Comparison of ENCODE assay signal across 10 mouse cellular contexts in genomic region chr12:91878912-91879250, GRCm38 (mm10). TPM values are rescaled to one million over a fixed set of nuclear protein-coding genes. Genes with fewer than 3 reads are reported as not detected.
DNase-seq lines count a peak whose midpoint lies in the region; ATAC-seq lines count a peak whose summit lies in the region.
"Had no signal": no experiment of that assay in that cellular context is flagged by ENCODE, and none has a peak within 500 bp of the region (broad histone marks: within the 10 kb centered on the region; RNA-seq: fewer than 3 reads in every experiment).

No protein-coding gene starts in this region.

- H3K27me3 ChIP-seq in hindbrain, embryonic 15.5 days, result no peaks in the 10 kb centered on the region
- H3K27me3 ChIP-seq in midbrain, embryonic 12.5 days, result no peaks in the 10 kb centered on the region
- H3K27me3 ChIP-seq in forebrain, embryonic 11.5 days (ENCODE audit: control insufficient read depth, insufficient read depth, low read length), result no peaks in the 10 kb centered on the region

- peak overlapping the region; percentile 13; the same call in 1 of the 2 replicates for H3K4me2 ChIP-seq in hindbrain, embryonic 15.5 days
- H3K4me2 ChIP-seq in midbrain, embryonic 12.5 days (replicated peaks), result no peak overlapping the region
- no peak overlapping the region for H3K4me2 ChIP-seq in forebrain, embryonic 11.5 days (ENCODE audit: low read depth, low read length, severe bottlenecking)

- no peak overlapping the region for H3K9ac ChIP-seq in hindbrain, embryonic 15.5 days
- no peak overlapping the region for H3K9ac ChIP-seq in midbrain, embryonic 12.5 days (replicated peaks)
- no peak overlapping the region for H3K9ac ChIP-seq in forebrain, embryonic 11.5 days (ENCODE audit: low read length)

- no peak overlapping the region for H3K4me3 ChIP-seq in hindbrain, embryonic 15.5 days
- no peak overlapping the region for H3K4me3 ChIP-seq in midbrain, embryonic 12.5 days
- no peak overlapping the region for H3K4me3 ChIP-seq in forebrain, embryonic 11.5 days (ENCODE audit: low read depth, low read length)

- ATAC-seq in hindbrain, embryonic 15.5 days (ENCODE audit: low FRiP score, low read depth), result no peak
- no peak for ATAC-seq in midbrain, embryonic 12.5 days (ENCODE audit: low FRiP score, low read depth)
- no peak for ATAC-seq in forebrain, embryonic 11.5 days (replicated peaks; ENCODE audit: low FRiP score)

- no peaks in the 10 kb centered on the region for H3K36me3 ChIP-seq in hindbrain, embryonic 15.5 days
- H3K36me3 ChIP-seq in midbrain, embryonic 12.5 days, result no peaks in the 10 kb centered on the region
- H3K36me3 ChIP-seq in forebrain, embryonic 11.5 days (ENCODE audit: control insufficient read depth, insufficient read depth, low read length), result no peaks in the 10 kb centered on the region

- no peaks in the 10 kb centered on the region for H3K9me3 ChIP-seq in hindbrain, embryonic 15.5 days
- H3K9me3 ChIP-seq in midbrain, embryonic 12.5 days, result no peaks in the 10 kb centered on the region
- no peaks in the 10 kb centered on the region for H3K9me3 ChIP-seq in forebrain, embryonic 11.5 days (ENCODE audit: control insufficient read depth, low read length)

- H3K4me1 ChIP-seq in hindbrain, embryonic 15.5 days (replicated peaks), result peaks cover 12% of the 10 kb centered on the region
- peaks cover 14% of the 10 kb centered on the region; the same call in 1 of the 2 replicates for H3K4me1 ChIP-seq in midbrain, embryonic 12.5 days
- no peaks in the 10 kb centered on the region for H3K4me1 ChIP-seq in forebrain, embryonic 11.5 days (replicated peaks; ENCODE audit: control insufficient read depth, insufficient read depth, low read length)

- DNase-seq in gastrocnemius, postnatal 25 days, result peak; percentile 26
- no peak for DNase-seq in gastrocnemius, adult 8-10 months (ENCODE audit: low spot score in 2 of 2)
- DNase-seq in 416B (ENCODE audit: low read depth), result peak; percentile 13
- no peak for DNase-seq in forebrain, embryonic 11.5 days (ENCODE audit: low spot score)
- no peak for DNase-seq in adipocyte (ENCODE audit: low spot score)
- DNase-seq in thymus, postnatal 0 days (ENCODE audit: low spot score), result no peak
- DNase-seq: gastrocnemius, postnatal 10 days; heart, postnatal 4 days had no signal

- WGBS in hindbrain, embryonic 15.5 days, result 62% methylated on average over 8 of the region's 8 CpGs
- 79% methylated on average over 8 of the region's 8 CpGs for WGBS in midbrain, embryonic 12.5 days
- WGBS in forebrain, embryonic 11.5 days, result 78% methylated on average over 8 of the region's 8 CpGs

- no peak overlapping the region for H3K27ac ChIP-seq in hindbrain, embryonic 15.5 days (replicated peaks)
- H3K27ac ChIP-seq in midbrain, embryonic 12.5 days (replicated peaks), result peak overlapping the region; percentile 35; the same call in 1 of the 2 replicates
- H3K27ac ChIP-seq in forebrain, embryonic 11.5 days (ENCODE audit: low read depth, low read length), result no peak overlapping the region

RNA-seq across cellular contexts. Expression of gene Sel1l, which starts 29.9 kb away (rescaled TPM):
- 10 to 100 TPM; 38.8 to 40.7 TPM for total RNA-seq in gastrocnemius, postnatal 25 days (2021)
- 10 to 100 TPM; 41.4 to 45.8 (median 42.8) TPM for total RNA-seq in gastrocnemius, adult 8-10 months (2022)
- polyA plus RNA-seq in hindbrain, embryonic 15.5 days (2015; fragmentation: Nextera tagmentation; extraction: Ambion mirVana), result 92.0 and 100 TPM in 2 replicates
- 74.3 and 84.7 TPM in 2 replicates for polyA plus RNA-seq in midbrain, embryonic 12.5 days (2016; fragmentation: Nextera tagmentation; extraction: Ambion mirVana)
- polyA plus RNA-seq in forebrain, embryonic 11.5 days (2014; fragmentation: Nextera tagmentation; extraction: Ambion mirVana), result 83.9 and 88.1 TPM in 2 replicates
- 53.7 and 61.0 TPM in 2 replicates for polyA plus RNA-seq in thymus, postnatal 0 days (2015; fragmentation: Nextera tagmentation; extraction: Ambion mirVana)

Comparison
In these comparisons a context has a peak if more than half of its experiments do, and no peak if none do; other contexts are left out.
1. DNase-seq: peak in gastrocnemius, postnatal 25 days (single experiment) and 416B (single experiment); none in gastrocnemius, adult 8-10 months (0 of 2), forebrain, embryonic 11.5 days (single experiment), adipocyte (single experiment) and thymus, postnatal 0 days (single experiment).